Mouse (Mus musculus) heart, embryonic 14.5 days (tissue): ENCODE data around the gene Nol12. TPM values are rescaled to one million over a fixed set of nuclear protein-coding genes. Genes with fewer than 3 reads are reported as not detected.

Experiments used
- ATAC-seq: fragments of 200-750 bp; cut with Nextera tagmentation; 2 replicates; pipeline ENCODE4 v1.8.0; 2017; ENCODE audit warnings: low read depth, moderate TSS enrichment; ENCODE audit not compliant: insufficient number of reproducible peaks, insufficient read depth, low FRiP score
- H3K27ac ChIP-seq, 2 experiments: fragments of 200-500 bp in 1 of 2; fragments of 300-500 bp in 1 of 2; sonication (generic) in 1 of 2; replicated peaks in 1 of 2; 2 replicates each; pipeline ENCODE4 v1.5.1; 2012 to 2014; ENCODE audit warnings: low read depth in 2 of 2, low read length in 2 of 2, control low read depth in 1 of 2, mild to moderate bottlenecking in 1 of 2, mixed read lengths in 1 of 2; ENCODE audit not compliant: control insufficient read depth in 1 of 2, insufficient read depth in 1 of 2
- H3K27me3 ChIP-seq: fragments of 300-500 bp; sonication (generic); 2 replicates; pipeline ENCODE4 v1.6.1; 2014; ENCODE audit warnings: mild to moderate bottlenecking, low read length, control low read depth; ENCODE audit not compliant: control insufficient read depth, insufficient read depth
- H3K36me3 ChIP-seq: fragments of 300-500 bp; sonication (generic); 2 replicates; pipeline ENCODE4 v1.6.1; 2014; ENCODE audit warnings: mild to moderate bottlenecking, control low read depth, low read length, mixed read lengths; ENCODE audit not compliant: control insufficient read depth, insufficient read depth
- H3K4me1 ChIP-seq, 2 experiments: fragments of 200-500 bp in 1 of 2; fragments of 300-500 bp in 1 of 2; sonication (generic) in 1 of 2; 2 replicates each; pipeline ENCODE4 v1.6.1; 2012 to 2014; ENCODE audit warnings: low read length in 2 of 2, control low read depth in 1 of 2, mixed read lengths in 1 of 2; ENCODE audit not compliant: control insufficient read depth in 2 of 2, insufficient read depth in 2 of 2
- H3K4me2 ChIP-seq: fragments of 300-500 bp; sonication (generic); 2 replicates; pipeline ENCODE4 v1.6.1; 2014; ENCODE audit warnings: mild to moderate bottlenecking, low read length
- H3K4me3 ChIP-seq, 2 experiments: fragments of 200-500 bp in 1 of 2; fragments of 300-500 bp in 1 of 2; sonication (generic) in 1 of 2; 2 replicates each; pipeline ENCODE4 v1.5.1; 2012 to 2014; ENCODE audit warnings: low read length in 2 of 2, mild to moderate bottlenecking in 2 of 2, control low read depth in 1 of 2, low read depth in 1 of 2, moderate library complexity in 1 of 2; ENCODE audit not compliant: control insufficient read depth in 1 of 2, insufficient read depth in 1 of 2
- H3K9ac ChIP-seq: fragments of 300-500 bp; sonication (generic); 2 replicates; pipeline ENCODE4 v1.6.1; 2014; ENCODE audit warnings: mild to moderate bottlenecking, low read length
- H3K9me3 ChIP-seq: fragments of 300-500 bp; sonication (generic); 2 replicates; pipeline ENCODE4 v1.6.1; 2016; ENCODE audit warnings: low read length, control low read depth; ENCODE audit not compliant: control insufficient read depth
- WGBS: fragments of 180-500 bp; shearing (Covaris S2); extraction: QIAGEN DNeasy Blood & Tissue Kit; methylation state at CpG from one replicate; pipeline ENCODE4 v1.1.7; 2014; 5-methylcytosine and 5-hydroxymethylcytosine counted together
- polyA plus RNA-seq: library from polyadenylated mRNA; unstranded; fragments of >200 nt; fragmentation: Nextera tagmentation; extraction: Ambion mirVana; gene quantifications from 2 replicates; pipeline ENCODE4 v1.2.1, GENCODE M21; 2014

The Nol12 gene
- polyA plus RNA-seq, 1 experiment from 2014 or later = 30.5 TPM

DNA sequence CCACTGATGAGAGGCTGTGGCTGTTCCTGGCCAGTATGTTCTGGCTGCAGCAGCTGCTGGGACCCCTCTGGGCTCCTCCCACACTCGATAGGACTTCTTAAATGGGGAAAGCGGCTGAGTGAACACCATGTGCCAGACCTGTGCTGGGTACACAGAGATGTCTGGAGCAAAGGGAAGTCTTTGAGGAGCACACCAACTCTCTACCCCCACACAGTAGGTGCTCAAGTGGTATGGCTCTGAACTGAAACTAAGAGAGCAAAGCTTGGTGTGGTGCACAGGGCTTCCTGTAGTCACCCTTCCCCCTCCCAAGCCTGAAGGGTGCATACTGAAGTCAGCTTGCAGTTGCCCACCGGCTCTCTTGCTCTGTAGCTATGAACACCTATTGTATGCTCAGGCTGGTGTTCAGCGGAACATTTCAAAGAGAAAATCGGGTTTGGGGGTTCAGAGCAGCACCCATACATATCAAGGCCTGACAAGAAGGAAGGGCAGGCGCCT is 36.2 kb upstream of the Nol12 start:
- peak overlapping the region; percentile 92 for H3K4me2 ChIP-seq
- WGBS = 39% methylated on average over 6 of the region's 6 CpGs
- H3K4me3 ChIP-seq = peak overlapping the region in 1 of 2 experiments; percentile 82; a peak in 2 of 4 replicates
- ATAC-seq = no peak
- peaks cover 34% of the 10 kb centered on the region for H3K36me3 ChIP-seq
- peak overlapping the region; percentile 87 for H3K9ac ChIP-seq
- no peaks in the 10 kb centered on the region for H3K27me3 ChIP-seq
- peaks cover 45 to 66% of the 10 kb centered on the region in 2 experiments for H3K4me1 ChIP-seq
- H3K9me3 ChIP-seq = no peaks in the 10 kb centered on the region
- H3K27ac ChIP-seq = peak overlapping the region in 1 of 2 experiments; percentile 80; a peak in 2 of 4 replicates

GRCm38 (mm10) chr15:78899409-78899739 is 35.4 kb upstream of the Nol12 start, which contains the start of gene Gm49510:
Gm49510 (plus strand) TSS chr15:78899667.
- Histone ChIP-seq H3K4me2 (peak within 1 kb of the TSS; percentile 92), H3K9ac (peak within 1 kb of the TSS; percentile 87), H3K36me3 (peaks cover 37% of the 10 kb centered on the region), H3K27me3 (no peaks in the 10 kb centered on the region), H3K27ac (peak within 1 kb of the TSS; percentile 70 to 80), H3K4me3 (peak within 1 kb of the TSS; percentile 82 to 95), H3K9me3 (no peaks in the 10 kb centered on the region), H3K4me1 (peaks cover 37 to 57% of the 10 kb centered on the region in 2 experiments)
- 0 out of 2 replicates have a peak, but pooled peaks have one; percentile 28 for ATAC-seq
- under 1% methylated on average over 19 of the region's 20 CpGs for WGBS

- H3K9me3 ChIP-seq = no peaks in the 10 kb centered on the region
- H3K27me3 ChIP-seq = no peaks in the 10 kb centered on the region
- H3K36me3 ChIP-seq = peaks cover 39% of the 10 kb centered on the region
- peaks cover 31 to 52% of the 10 kb centered on the region in 2 experiments for H3K4me1 ChIP-seq
- peak within 1 kb of the TSS; percentile 82 to 95 for H3K4me3 ChIP-seq
- H3K9ac ChIP-seq = peak within 1 kb of the TSS; percentile 87
- no peak for ATAC-seq
- H3K4me2 ChIP-seq = peak within 1 kb of the TSS; percentile 92
- WGBS = under 1% methylated on average over 34 of the region's 47 CpGs
- H3K27ac ChIP-seq = peak within 1 kb of the TSS; percentile 70 to 80
Measured at GRCm38 (mm10) chr15:78899740-78900584, 34.8 kb upstream of the Nol12 start, which contains the start of gene Sh3bp1. Sh3bp1 (plus strand) TSS chr15:78899768.

- peak overlapping the region; percentile 82 to 95 for H3K4me3 ChIP-seq
- H3K4me2 ChIP-seq = peak overlapping the region; percentile 92
- no peaks in the 10 kb centered on the region for H3K9me3 ChIP-seq
- H3K4me1 ChIP-seq = peaks cover 28 to 47% of the 10 kb centered on the region in 2 experiments
- peak overlapping the region in 1 of 2 experiments; percentile 80; a peak in 3 of 4 replicates for H3K27ac ChIP-seq
- H3K9ac ChIP-seq = peak overlapping the region; percentile 87
- H3K36me3 ChIP-seq = peaks cover 43% of the 10 kb centered on the region
- H3K27me3 ChIP-seq = no peaks in the 10 kb centered on the region
- no peak for ATAC-seq
- 13% methylated on average over 18 of the region's 18 CpGs for WGBS
Measured at GRCm38 (mm10) chr15:78900585-78901421, 33.9 kb upstream of the Nol12 start.

- Histone ChIP-seq H3K9ac (peak overlapping the region; percentile 87; the same call in 1 of the 2 replicates), H3K27me3 (no peaks in the 10 kb centered on the region), H3K36me3 (peaks cover 46% of the 10 kb centered on the region), H3K27ac (no peak overlapping the region), H3K9me3 (no peaks in the 10 kb centered on the region), H3K4me1 (peaks cover 23 to 41% of the 10 kb centered on the region in 2 experiments), H3K4me3 (peak overlapping the region in 1 of 2 experiments; percentile 82; a peak in 1 of 4 replicates), H3K4me2 (peak overlapping the region; percentile 92)
- 58% methylated on average over 8 of the region's 8 CpGs for WGBS
- no peak for ATAC-seq
Measured at GRCm38 (mm10) chr15:78901422-78901789, 33.3 kb upstream of the Nol12 start.

GRCm38 (mm10) chr15:78903243-78903642 is 31.5 kb upstream of the Nol12 start:
- Histone ChIP-seq H3K9ac (peak overlapping the region; percentile 56), H3K9me3 (no peaks in the 10 kb centered on the region), H3K27me3 (no peaks in the 10 kb centered on the region), H3K4me2 (no peak overlapping the region), H3K36me3 (peaks cover 64% of the 10 kb centered on the region), H3K27ac (no peak overlapping the region), H3K4me3 (no peak overlapping the region), H3K4me1 (peaks cover 13 to 27% of the 10 kb centered on the region in 2 experiments)
- ATAC-seq = no peak
- WGBS = 2% methylated on average over 2 of the region's 2 CpGs

GRCm38 (mm10) chr15:78908399-78908798 is 26.3 kb upstream of the Nol12 start:
- ATAC-seq = no peak
- H3K36me3 ChIP-seq = peaks cover 84% of the 10 kb centered on the region
- H3K27ac ChIP-seq = no peak overlapping the region
- no peak overlapping the region for H3K4me3 ChIP-seq
- peaks cover 0 to 3% of the 10 kb centered on the region in 2 experiments; a peak in 2 of 4 replicates for H3K4me1 ChIP-seq
- H3K9ac ChIP-seq = no peak overlapping the region
- no peak overlapping the region for H3K4me2 ChIP-seq
- H3K27me3 ChIP-seq = no peaks in the 10 kb centered on the region
- WGBS = 78% methylated on average over 7 of the region's 7 CpGs
- no peaks in the 10 kb centered on the region for H3K9me3 ChIP-seq
